Mouse (Mus musculus): ENCODE measurements around the gene Sin3b.

- no peak for TF ChIP-seq CTCF (IDR thresholded peaks at IDR 0.05; ENCODE audit: low read depth, low read length)
- no peak for TF ChIP-seq POLR2A (IDR thresholded peaks at IDR 0.05; ENCODE audit: borderline replicate concordance, low read depth, low read length)
Observed at GRCm38 (mm10) chr8:72728636-72729035, 5.6 kb downstream of the Sin3b start.

Measured in bone marrow macrophage, adult 2 months (primary cell).